ENCODE assay signal across 10 mouse cellular contexts in the genomic region with DNA sequence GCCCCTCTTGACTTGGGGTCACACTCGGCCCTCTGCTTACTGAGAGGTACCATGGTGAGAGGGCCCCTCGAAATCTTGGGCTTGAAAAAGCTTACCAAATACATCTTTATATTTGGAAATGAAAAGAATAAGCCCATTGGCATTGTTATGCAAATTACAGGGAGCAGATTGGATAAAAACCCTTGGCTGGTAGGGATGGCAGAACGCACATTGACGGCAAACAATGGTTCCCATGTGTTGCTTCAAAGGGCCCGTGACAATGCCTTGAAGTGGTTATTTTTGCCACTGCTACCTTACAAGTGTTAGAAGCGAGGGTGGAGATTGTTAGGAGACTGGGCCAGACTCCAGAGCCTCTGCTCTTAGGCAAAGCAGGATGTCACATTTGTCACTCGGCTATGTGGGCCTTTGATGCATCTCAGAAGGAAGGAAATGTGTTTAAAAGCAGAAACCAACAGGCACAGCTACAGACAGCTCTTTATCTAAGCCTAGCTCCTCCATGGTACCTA.
DNase-seq lines count a peak whose midpoint lies in the region; ATAC-seq and TF ChIP-seq lines count a peak whose summit lies in the region.
"Had no signal": no experiment of that assay in that cellular context is flagged by ENCODE, and none has a peak within 500 bp of the region (broad histone marks: within the 10 kb centered on the region; RNA-seq: fewer than 3 reads in every experiment).

No protein-coding gene starts in this region.

- peaks cover 12% of the 10 kb centered on the region for H3K4me1 ChIP-seq in forebrain, embryonic 15.5 days
- no peaks in the 10 kb centered on the region for H3K4me1 ChIP-seq in kidney, postnatal 0 days (replicated peaks; ENCODE audit: insufficient read depth, low read length)
- no peaks in the 10 kb centered on the region for H3K4me1 ChIP-seq in liver, postnatal 0 days (ENCODE audit: insufficient read depth)
- H3K4me1 ChIP-seq: limb, embryonic 13.5 days had no signal

- H3K9ac ChIP-seq in forebrain, embryonic 15.5 days (replicated peaks), result no peak overlapping the region
- H3K9ac ChIP-seq in kidney, postnatal 0 days (ENCODE audit: low read depth, low read length), result no peak overlapping the region
- H3K9ac ChIP-seq in liver, postnatal 0 days (replicated peaks), result no peak overlapping the region
- H3K9ac ChIP-seq: limb, embryonic 13.5 days had no signal

- peak overlapping the region; percentile 86 for H3K27ac ChIP-seq in layer of hippocampus, adult 2 months
- H3K27ac ChIP-seq in forebrain, embryonic 15.5 days (replicated peaks), result peak overlapping the region; percentile 82
- H3K27ac ChIP-seq in kidney, postnatal 0 days, result peak overlapping the region; percentile 28; the same call in 1 of the 2 replicates
- H3K27ac ChIP-seq in liver, postnatal 0 days (ENCODE audit: low read depth), result no peak overlapping the region
- H3K27ac ChIP-seq: limb, embryonic 13.5 days had no signal

- 7% methylated on average over 7 of the region's 7 CpGs for WGBS in forebrain, embryonic 15.5 days
- WGBS in kidney, postnatal 0 days, result 52% methylated on average over 7 of the region's 7 CpGs
- WGBS in liver, postnatal 0 days (ENCODE audit: insufficient replicate concordance), result 58% methylated on average over 7 of the region's 7 CpGs

- peak; percentile 76 for ATAC-seq in forebrain, embryonic 15.5 days (replicated peaks)
- ATAC-seq in kidney, postnatal 0 days (replicated peaks; ENCODE audit: low FRiP score, low read depth), result no peak
- no peak for ATAC-seq in liver, postnatal 0 days

- no peak for DNase-seq in layer of hippocampus, adult 2 months (ENCODE audit: low spot score in 2 of 2)
- no peak for DNase-seq in layer of hippocampus, postnatal 36 days
- DNase-seq in kidney, postnatal 0 days (ENCODE audit: low spot score), result peak; percentile 61
- peak; percentile 63 for DNase-seq in naive thymus-derived CD4-positive, alpha-beta T cell, adult 2 months (ENCODE audit: low read depth)
- no peak for DNase-seq in liver, postnatal 0 days
- DNase-seq in spleen, postnatal 14 days (ENCODE audit: low spot score in 2 of 2), result no peak
- DNase-seq in cerebellum, adult 11-12 months, result no peak

- H3K36me3 ChIP-seq in forebrain, embryonic 15.5 days, result no peaks in the 10 kb centered on the region
- no peaks in the 10 kb centered on the region for H3K36me3 ChIP-seq in kidney, postnatal 0 days (ENCODE audit: insufficient read depth, low read length)
- no peaks in the 10 kb centered on the region for H3K36me3 ChIP-seq in liver, postnatal 0 days (replicated peaks; ENCODE audit: insufficient read depth, low read length)
- H3K36me3 ChIP-seq: limb, embryonic 13.5 days had no signal

- no peak overlapping the region for H3K4me3 ChIP-seq in layer of hippocampus, adult 2 months
- no peak overlapping the region for H3K4me3 ChIP-seq in forebrain, embryonic 15.5 days
- no peak overlapping the region for H3K4me3 ChIP-seq in kidney, postnatal 0 days (replicated peaks; ENCODE audit: low read depth, low read length)
- H3K4me3 ChIP-seq in liver, postnatal 0 days (ENCODE audit: low read depth, low read length), result no peak overlapping the region
- H3K4me3 ChIP-seq: erythroblast, embryonic 14.5 days; limb, embryonic 13.5 days had no signal

- H3K27me3 ChIP-seq in forebrain, embryonic 15.5 days, result no peaks in the 10 kb centered on the region
- no peaks in the 10 kb centered on the region for H3K27me3 ChIP-seq in kidney, postnatal 0 days (ENCODE audit: insufficient read depth, low read length)
- no peaks in the 10 kb centered on the region for H3K27me3 ChIP-seq in liver, postnatal 0 days (ENCODE audit: insufficient read depth, low read length)
- H3K27me3 ChIP-seq: limb, embryonic 13.5 days had no signal

- no peaks in the 10 kb centered on the region for H3K9me3 ChIP-seq in forebrain, embryonic 15.5 days
- no peaks in the 10 kb centered on the region for H3K9me3 ChIP-seq in kidney, postnatal 0 days (replicated peaks; ENCODE audit: low read length)
- H3K9me3 ChIP-seq in liver, postnatal 0 days (ENCODE audit: low read length), result no peaks in the 10 kb centered on the region
- H3K9me3 ChIP-seq: limb, embryonic 13.5 days had no signal

- TF ChIP-seq EP300 in liver, postnatal 0 days (IDR thresholded peaks at IDR 0.05; ENCODE audit: low read depth), result no peak

- no peak overlapping the region for H3K4me2 ChIP-seq in forebrain, embryonic 15.5 days (replicated peaks)
- H3K4me2 ChIP-seq in kidney, postnatal 0 days (ENCODE audit: low read length), result no peak overlapping the region
- no peak overlapping the region for H3K4me2 ChIP-seq in liver, postnatal 0 days (ENCODE audit: low read depth, low read length)
- H3K4me2 ChIP-seq: limb, embryonic 13.5 days had no signal

- no peak for TF ChIP-seq CTCF in layer of hippocampus, adult 2 months (conservative IDR thresholded peaks at IDR 0.05)
- TF ChIP-seq CTCF in kidney, postnatal 0 days (IDR thresholded peaks at IDR 0.05; ENCODE audit: low read depth), result no peak
- no peak for TF ChIP-seq CTCF in liver, postnatal 0 days (IDR thresholded peaks at IDR 0.05; ENCODE audit: low read depth)

Comparison
In these comparisons a context has a peak if more than half of its experiments do, and no peak if none do; other contexts are left out.
1. DNase-seq: peak in kidney, postnatal 0 days (single experiment) and naive thymus-derived CD4-positive, alpha-beta T cell, adult 2 months (single experiment); none in layer of hippocampus, adult 2 months (0 of 2), layer of hippocampus, postnatal 36 days (0 of 2), liver, postnatal 0 days (single experiment), spleen, postnatal 14 days (0 of 2) and cerebellum, adult 11-12 months (single experiment).